Mouse (Mus musculus) cerebellum, postnatal 36 days (tissue): ENCODE measurements around the gene Hydin.

Source experiments
- DNase-seq, 2 experiments: peaks; one replicate each; pipeline ENCODE4 v3.0.0; 2021 to 2022; ENCODE audit warnings: mixed read lengths in 2 of 2

Hydin gene

DNA sequence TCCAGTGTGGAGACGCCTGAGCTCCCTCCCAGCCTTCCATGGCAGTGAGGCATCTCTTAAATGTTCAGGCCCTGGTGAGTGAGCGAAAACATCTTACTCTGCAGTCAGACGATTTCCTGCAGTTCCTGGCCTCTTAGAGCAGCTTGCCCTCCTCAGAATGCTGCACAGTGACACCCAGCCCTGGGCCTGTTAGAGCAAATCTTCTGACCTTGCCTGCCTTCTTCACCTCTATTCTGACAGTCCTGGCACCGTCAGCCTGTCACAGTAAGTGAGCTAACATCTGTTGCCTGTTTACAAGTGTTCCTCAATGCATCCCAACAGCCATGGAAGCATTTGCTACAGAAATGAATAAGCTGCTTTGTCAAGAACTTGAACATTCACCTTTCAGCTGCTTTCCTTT is 376.4 kb downstream of the Hydin start:
- no peak for DNase-seq

DNA sequence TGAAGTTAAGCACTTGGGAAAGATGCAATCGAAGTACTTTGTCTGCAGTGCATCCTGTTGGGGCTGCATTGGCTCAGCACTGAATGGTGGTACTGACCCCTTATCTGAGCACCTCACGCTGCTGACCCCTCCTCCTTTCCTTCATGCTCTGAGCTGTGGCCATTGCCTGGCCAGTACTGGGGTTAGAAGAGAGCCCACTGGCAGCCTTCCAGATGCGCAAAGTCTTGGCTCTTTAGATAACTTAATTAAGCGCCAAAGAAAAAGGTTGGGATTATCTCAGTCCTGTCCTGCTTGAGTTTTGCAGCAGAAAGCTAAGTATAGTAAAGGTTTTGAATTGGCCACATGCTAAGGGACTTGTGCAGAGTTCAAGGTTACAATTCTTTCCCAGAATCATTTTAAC is 377.6 kb downstream of the Hydin start:
- DNase-seq, result no peak

DNA sequence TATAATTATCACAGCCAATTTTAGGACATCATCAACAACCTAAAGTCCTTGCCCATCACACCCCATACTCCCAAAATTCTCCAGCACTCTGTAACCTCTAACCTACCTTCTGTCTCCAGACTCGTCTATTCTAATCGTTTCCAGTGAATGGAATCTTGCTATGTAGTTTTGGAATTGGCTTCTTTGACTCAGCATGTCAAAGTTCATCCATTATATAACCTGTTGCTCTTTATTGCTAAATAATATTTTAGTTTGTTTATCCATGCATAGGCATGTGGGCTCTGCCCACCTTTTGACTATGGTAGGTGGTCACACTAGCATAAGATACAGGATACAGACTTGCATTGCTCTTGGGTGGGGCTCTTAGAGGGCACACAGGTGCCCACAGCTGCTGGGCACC is 378.1 kb downstream of the Hydin start:
- DNase-seq, result no peak

DNA sequence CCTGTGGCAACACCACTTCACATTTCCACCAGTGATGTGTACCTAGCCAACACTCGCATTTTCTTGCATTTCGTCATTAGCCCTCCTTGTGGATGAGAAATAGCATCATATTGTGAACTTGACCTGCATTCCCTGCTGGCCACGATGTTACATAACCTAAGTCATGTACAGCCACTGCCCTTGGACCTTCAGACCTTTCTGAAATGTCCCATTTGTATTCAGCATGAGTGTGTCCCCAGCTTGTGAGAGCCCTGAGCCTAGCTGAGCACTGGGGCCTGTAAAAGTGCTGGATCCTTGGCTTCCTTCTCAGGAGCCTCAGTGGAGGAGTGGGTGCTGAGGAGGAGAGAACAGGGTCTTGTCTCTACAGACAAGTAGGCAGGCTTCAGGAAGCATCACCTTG is 378.6 kb downstream of the Hydin start:
- no peak for DNase-seq

DNA sequence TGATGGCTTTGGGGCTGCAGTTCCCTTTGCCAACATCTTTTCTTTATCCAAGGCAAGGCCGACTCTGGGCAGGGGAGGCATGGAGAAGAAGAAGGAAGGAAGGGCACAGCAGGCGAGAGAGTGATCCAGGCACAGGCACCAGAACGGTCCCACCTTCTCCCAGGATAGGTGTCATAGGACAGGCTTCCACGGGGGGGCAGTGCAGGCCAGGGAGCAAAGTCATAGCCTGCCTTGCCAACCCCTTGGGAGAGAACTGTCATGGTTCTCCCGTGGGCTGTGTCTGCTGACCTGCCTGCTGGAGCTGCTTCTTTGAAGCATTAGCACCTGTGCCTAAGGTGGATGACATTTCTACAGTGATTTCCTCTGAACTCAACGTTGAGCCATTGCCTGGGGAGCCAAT is 379.3 kb downstream of the Hydin start:
- peak; percentile 89 to 91 for DNase-seq

DNA sequence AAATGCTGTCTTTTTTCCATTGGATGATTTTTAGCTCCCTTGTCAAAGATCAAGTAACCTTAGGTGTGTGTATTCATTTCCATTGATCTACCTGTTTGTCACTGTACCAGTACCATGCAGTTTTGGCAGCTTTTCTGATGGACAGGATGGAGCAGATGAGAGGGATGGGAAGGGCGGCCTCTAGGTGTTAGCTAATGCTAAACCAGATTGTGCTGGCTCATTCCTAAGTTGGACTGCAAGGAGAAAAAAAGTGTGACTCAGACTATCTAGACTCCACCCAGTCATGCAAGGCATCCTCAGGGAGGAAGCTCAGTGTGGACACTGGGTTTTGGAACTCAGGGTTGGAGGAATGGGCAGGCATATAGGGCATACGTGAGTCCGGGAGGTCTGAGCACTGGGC is 381.8 kb downstream of the Hydin start:
- no peak for DNase-seq

DNA sequence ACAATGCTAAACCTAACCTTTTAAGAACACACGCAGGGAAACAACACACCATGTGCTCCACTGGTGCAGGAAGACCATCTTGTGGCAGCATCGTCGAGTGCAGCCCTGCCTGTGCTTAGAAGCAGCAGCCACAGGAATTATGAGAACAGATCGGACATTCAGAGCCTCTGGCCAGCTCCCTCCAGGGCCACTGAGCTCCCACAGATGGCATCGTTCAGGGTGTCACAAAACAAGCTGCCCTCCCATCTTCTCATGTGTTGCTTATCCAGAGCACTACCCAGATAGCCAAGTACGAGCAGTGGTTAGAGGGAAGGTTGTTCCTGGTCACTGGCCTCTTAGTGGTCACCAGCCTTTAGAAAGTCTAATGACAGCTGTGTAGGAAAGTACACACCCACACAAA is 382.5 kb downstream of the Hydin start:
- DNase-seq, result peak; percentile 35 to 47

DNA sequence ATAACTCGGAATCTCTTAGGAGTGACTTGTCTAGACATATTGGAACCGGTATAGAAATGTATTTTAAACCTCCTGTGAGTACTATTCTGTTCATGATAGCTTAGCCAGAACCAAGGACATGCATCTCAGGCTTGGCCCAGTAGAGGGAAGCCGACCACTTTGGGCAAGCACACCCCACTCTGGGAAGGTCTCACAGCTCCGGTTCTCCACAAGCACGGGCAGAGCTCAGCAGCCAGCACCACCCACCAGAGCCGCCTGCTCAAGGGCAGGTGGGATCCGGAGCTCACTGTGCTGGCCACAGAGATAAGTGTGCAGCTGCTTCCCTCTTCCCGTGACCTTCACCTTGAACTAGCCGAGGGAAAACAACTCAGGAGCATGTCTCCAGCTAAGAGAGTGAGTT is 384.1 kb downstream of the Hydin start:
- no peak for DNase-seq

DNA sequence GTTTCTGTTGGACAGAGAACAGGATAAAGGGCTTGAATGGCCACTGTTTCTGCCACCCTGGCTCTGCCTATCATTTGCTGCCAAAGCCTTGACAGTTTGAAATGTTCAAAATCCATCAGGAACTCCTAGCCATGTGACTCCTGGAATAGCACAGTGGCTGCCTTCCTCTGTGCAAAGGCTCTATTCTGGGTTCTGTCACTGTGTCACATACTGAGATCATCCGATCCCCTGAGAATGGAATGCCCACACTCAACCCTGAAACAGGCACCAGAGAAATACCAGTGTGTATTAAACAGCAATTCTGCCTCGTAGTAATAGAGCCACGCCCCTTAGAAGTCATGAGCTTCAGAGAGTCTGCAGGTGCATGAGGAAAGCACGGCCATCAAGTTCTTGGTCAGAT is 385.1 kb downstream of the Hydin start:
- no peak for DNase-seq

DNA sequence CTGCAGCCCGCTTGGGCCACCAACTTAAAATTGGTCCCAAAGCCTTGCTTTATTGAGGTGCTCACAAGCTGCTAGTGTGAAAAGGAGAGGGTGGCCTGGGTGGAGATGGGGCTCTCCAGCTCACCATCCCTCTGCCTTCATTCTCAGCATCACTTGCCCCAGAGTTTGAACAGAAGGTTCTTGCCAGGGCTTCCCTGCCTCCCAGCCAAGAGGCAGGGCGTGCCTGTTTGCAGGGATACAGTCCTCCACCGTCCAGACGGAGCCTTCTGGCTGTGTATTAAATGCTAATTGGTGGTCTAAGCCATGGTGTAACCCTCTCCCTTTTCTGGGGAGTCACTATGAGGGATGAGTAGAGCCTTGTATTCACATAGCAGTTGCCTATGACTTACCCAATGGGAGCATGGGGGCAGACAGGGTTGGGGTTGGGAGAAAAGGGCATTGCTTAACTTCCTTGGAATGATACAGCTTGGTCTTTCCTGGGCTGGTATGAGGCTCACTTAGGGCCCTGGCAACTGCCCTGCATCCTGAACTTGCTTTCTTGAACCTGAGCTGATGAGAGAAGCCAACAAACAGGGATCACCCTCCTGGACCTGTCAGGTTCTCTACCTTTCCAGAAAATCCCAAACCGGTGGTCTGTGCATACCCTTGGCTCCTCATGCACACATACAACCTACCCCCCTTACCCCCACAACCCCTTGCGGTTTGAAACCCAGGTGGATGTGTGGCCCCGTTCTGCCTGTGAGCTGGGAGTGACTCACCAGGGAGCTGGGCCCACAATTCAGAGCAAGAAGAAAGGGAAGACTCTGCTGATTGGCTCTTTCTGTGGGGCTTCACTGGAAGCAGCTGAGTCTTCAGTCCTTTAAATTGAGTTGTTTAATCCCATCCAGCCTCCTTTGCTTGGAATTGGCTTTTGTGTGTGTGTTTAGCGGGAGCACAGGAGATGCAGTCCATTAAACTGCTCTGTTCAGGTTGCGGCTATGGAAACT is 387.6 kb downstream of the Hydin start:
- no peak for DNase-seq

DNA sequence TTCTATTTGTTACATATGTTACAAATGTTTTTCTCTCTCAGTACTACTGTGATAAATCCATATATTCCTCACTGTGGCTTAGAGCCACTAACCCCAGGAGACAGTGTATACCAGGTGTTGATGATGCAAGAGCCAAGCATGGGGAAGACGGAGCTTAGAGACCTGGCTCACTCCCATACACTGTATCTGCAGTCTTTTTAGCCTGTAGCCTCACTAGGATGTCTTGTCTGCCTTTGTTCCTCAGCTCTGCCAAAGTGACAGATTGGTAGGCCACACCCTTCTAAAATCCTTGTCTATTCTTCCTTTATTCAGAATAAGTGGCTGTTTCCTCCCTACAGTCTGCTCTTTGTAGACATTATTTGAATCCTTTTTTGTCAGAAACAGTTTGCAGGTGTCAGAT is 389.1 kb downstream of the Hydin start:
- peak; percentile 33 to 38 for DNase-seq

DNA sequence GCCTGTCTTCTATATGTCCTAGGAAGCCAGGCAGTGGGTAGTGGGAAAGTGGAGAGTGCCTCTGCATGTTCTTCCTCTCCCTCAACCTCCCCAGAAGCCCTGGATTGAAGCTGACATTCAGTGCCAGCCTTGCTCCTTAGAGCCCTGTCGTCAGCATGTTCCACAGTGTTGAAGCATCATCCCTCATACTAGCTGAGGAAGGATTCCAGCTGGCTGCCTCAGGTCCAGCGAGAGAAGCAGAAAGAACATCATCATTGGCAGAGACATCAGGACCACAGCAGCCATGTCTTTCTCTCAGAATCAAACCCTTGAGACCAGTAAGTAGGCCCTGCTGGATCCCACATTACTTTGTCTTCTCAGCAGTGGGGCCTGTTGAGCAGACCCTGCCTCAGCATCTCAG is 390.9 kb downstream of the Hydin start:
- no peak for DNase-seq
